Mouse (Mus musculus): ENCODE results near the gene Olfr354.

The Olfr354 gene

GRCm38 (mm10) chr2:36905380-36905779 lies at the start of gene Olfr354:
Olfr354 (plus strand) TSS chr2:36905680.
- Histone ChIP-seq H3K27me3 (ENCODE audit: control insufficient read depth, insufficient read depth, low read length, poor library complexity, severe bottlenecking) (no peaks in the 10 kb centered on the region), H3K36me3 (ENCODE audit: control insufficient read depth, insufficient read depth, low read length, poor library complexity, severe bottlenecking) (no peaks in the 10 kb centered on the region)
- DNase-seq (ENCODE audit: low read depth, low spot score): no peak

DNA sequence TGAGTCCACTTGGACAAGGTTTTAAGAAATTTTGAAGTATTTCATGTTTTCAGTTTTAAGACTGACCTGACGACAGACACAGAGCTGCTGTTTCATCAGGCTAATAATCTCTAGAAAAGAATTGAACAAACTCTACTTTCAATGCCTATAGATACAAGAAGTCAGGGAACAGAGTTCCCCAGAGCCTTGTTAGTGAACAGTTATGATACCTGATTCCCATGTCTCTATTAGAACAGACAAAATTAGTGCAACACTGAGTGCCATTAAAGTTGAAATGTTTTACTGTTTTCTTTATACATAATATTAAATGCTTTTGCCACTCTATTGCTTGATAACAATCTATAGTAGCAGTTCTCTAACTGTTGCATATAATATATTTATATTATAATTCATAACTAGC lies 42.9 kb upstream of the Olfr354 start, which contains the start of gene Olfr351:
Gene Olfr351 (minus strand): TSS at position 101 of the 400 bp plus-strand sequence.
- DNase-seq (ENCODE audit: low read depth, low spot score): no peak
- no peaks in the 10 kb centered on the region for H3K27me3 ChIP-seq (ENCODE audit: control insufficient read depth, insufficient read depth, low read length, poor library complexity, severe bottlenecking)
- H3K36me3 ChIP-seq (ENCODE audit: control insufficient read depth, insufficient read depth, low read length, poor library complexity, severe bottlenecking): no peaks in the 10 kb centered on the region

- H3K27me3 ChIP-seq (ENCODE audit: control insufficient read depth, insufficient read depth, low read length, poor library complexity, severe bottlenecking): no peaks in the 10 kb centered on the region
- no peaks in the 10 kb centered on the region for H3K36me3 ChIP-seq (ENCODE audit: control insufficient read depth, insufficient read depth, low read length, poor library complexity, severe bottlenecking)
- DNase-seq (ENCODE audit: low read depth, low spot score): no peak
These were observed 37.3 kb upstream of the Olfr354 start, which contains the start of gene Olfr352 for GRCm38 (mm10) chr2:36868160-36868559. Olfr352 (plus strand) TSS chr2:36868460.

GRCm38 (mm10) chr2:36892836-36893235 lies 12.6 kb upstream of the Olfr354 start, which contains the start of gene Olfr353:
Olfr353 (minus strand) TSS chr2:36892936.
- Histone ChIP-seq H3K36me3 (ENCODE audit: control insufficient read depth, insufficient read depth, low read length, poor library complexity, severe bottlenecking) (no peaks in the 10 kb centered on the region), H3K27me3 (ENCODE audit: control insufficient read depth, insufficient read depth, low read length, poor library complexity, severe bottlenecking) (no peaks in the 10 kb centered on the region)
- DNase-seq (ENCODE audit: low read depth, low spot score): no peak

GRCm38 (mm10) chr2:36897114-36897513 lies 8.4 kb upstream of the Olfr354 start:
- no peaks in the 10 kb centered on the region for H3K27me3 ChIP-seq (ENCODE audit: control insufficient read depth, insufficient read depth, low read length, poor library complexity, severe bottlenecking)
- H3K36me3 ChIP-seq (ENCODE audit: control insufficient read depth, insufficient read depth, low read length, poor library complexity, severe bottlenecking): no peaks in the 10 kb centered on the region
- DNase-seq (ENCODE audit: low read depth, low spot score): no peak

DNA sequence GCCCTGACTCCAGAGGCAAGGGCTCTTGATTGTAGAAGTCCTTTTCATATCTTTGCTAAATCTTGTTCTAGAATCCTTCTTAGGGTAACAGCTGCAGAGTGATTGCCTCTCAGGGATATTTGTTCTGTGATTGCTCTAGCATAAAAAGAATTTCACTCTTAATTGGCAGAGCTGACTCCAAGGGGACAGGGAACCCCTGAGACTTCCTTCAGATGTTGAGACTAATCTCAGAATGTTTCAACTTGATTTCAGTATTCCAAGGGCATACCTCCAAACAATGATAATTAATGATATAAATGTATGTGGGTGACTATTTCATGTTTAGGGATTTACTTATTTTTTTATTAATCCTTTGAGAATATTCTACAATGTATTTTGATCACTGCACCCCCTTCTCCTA lies 23.3 kb downstream of the Olfr354 start, which contains the start of gene Olfr355:
Gene Olfr355 (minus strand): TSS at position 101 of the 400 bp plus-strand sequence.
- Histone ChIP-seq H3K36me3 (ENCODE audit: control insufficient read depth, insufficient read depth, low read length, poor library complexity, severe bottlenecking) (no peaks in the 10 kb centered on the region), H3K27me3 (ENCODE audit: control insufficient read depth, insufficient read depth, low read length, poor library complexity, severe bottlenecking) (no peaks in the 10 kb centered on the region)
- no peak for DNase-seq (ENCODE audit: low read depth, low spot score)

GRCm38 (mm10) chr2:36936821-36937220 lies 31.3 kb downstream of the Olfr354 start, which contains the start of gene Olfr356:
Olfr356 (plus strand) TSS chr2:36937121.
- Histone ChIP-seq H3K36me3 (ENCODE audit: control insufficient read depth, insufficient read depth, low read length, poor library complexity, severe bottlenecking) (no peaks in the 10 kb centered on the region), H3K27me3 (ENCODE audit: control insufficient read depth, insufficient read depth, low read length, poor library complexity, severe bottlenecking) (no peaks in the 10 kb centered on the region)
- DNase-seq (ENCODE audit: low read depth, low spot score): no peak
